Mouse (Mus musculus) lung, postnatal 4 days (tissue): Measurements from ENCODE around the gene Skap1.
"Not testable (repeated sequence)": the region's sequence is repeated elsewhere in the genome, so short reads cannot be mapped to it uniquely, and the experiment has no call there.

Source experiments
- DNase-seq, 2 experiments: peaks; one replicate each; pipeline ENCODE4 v3.0.0; 2021

Gene Skap1

GRCm38 (mm10) chr11:96760042-96760441 is 295.6 kb downstream of the Skap1 start:
- peak in 1 of 2 experiments; percentile 68 for DNase-seq

- no peak for DNase-seq
These were observed 297.6 kb downstream of the Skap1 start for GRCm38 (mm10) chr11:96761984-96762383.

GRCm38 (mm10) chr11:96762742-96763470 is 298.5 kb downstream of the Skap1 start:
- peak; percentile 38 to 53 for DNase-seq

GRCm38 (mm10) chr11:96764511-96765350 is 300.3 kb downstream of the Skap1 start:
- no peak for DNase-seq

GRCm38 (mm10) chr11:96765645-96766044 is 301.3 kb downstream of the Skap1 start:
- DNase-seq = peak; percentile 55 to 60

GRCm38 (mm10) chr11:96766555-96766954 is 302.2 kb downstream of the Skap1 start:
- no peak for DNase-seq

GRCm38 (mm10) chr11:96767096-96767495 is 302.7 kb downstream of the Skap1 start:
- no peak for DNase-seq

GRCm38 (mm10) chr11:96768240-96768639 is 303.8 kb downstream of the Skap1 start:
- peak; percentile 57 to 75 for DNase-seq

GRCm38 (mm10) chr11:96771274-96771975 is 307.0 kb downstream of the Skap1 start:
- DNase-seq = no peak

GRCm38 (mm10) chr11:96772413-96772812 is 308.0 kb downstream of the Skap1 start:
- no peak for DNase-seq

- no peak for DNase-seq
These were observed 310.1 kb downstream of the Skap1 start for GRCm38 (mm10) chr11:96774536-96774935.

- DNase-seq = no peak
These were observed 310.7 kb downstream of the Skap1 start for GRCm38 (mm10) chr11:96775063-96775462.

- no peak for DNase-seq
These were observed 311.3 kb downstream of the Skap1 start for GRCm38 (mm10) chr11:96775665-96776064.

GRCm38 (mm10) chr11:96776068-96776467 is 311.7 kb downstream of the Skap1 start:
- no peak for DNase-seq

GRCm38 (mm10) chr11:96776968-96777962 is 312.9 kb downstream of the Skap1 start, which contains the start of gene Snx11:
TSS of gene Snx11 (minus strand) at chr11:96777559.
- peak; percentile 100 for DNase-seq

- DNase-seq = not testable (repeated sequence)
These were observed 313.8 kb downstream of the Skap1 start for GRCm38 (mm10) chr11:96778061-96778627.

- DNase-seq = no peak
These were observed 315.9 kb downstream of the Skap1 start for GRCm38 (mm10) chr11:96780306-96780705.

GRCm38 (mm10) chr11:96781425-96781824 is 317.0 kb downstream of the Skap1 start:
- no peak for DNase-seq

- peak; percentile 60 to 83 for DNase-seq
These were observed 320.5 kb downstream of the Skap1 start for GRCm38 (mm10) chr11:96784847-96785246.

GRCm38 (mm10) chr11:96786731-96787450 is 322.5 kb downstream of the Skap1 start:
- DNase-seq = no peak
